Mouse (Mus musculus) liver, postnatal 0 days (tissue): Measurements from ENCODE around the gene Senp2. TPM values are rescaled to one million over a fixed set of nuclear protein-coding genes. Genes with fewer than 3 reads are reported as not detected.

Experiments
- ATAC-seq: fragments of 200-750 bp; cut with Nextera tagmentation; 2 replicates; pipeline ENCODE4 v1.8.0; 2017; ENCODE audit warnings: mild to moderate bottlenecking, moderate library complexity
- DNase-seq: peaks from one replicate; pipeline ENCODE4 v3.0.0-alpha.2; 2016
- H3K27ac ChIP-seq: fragments of 300-500 bp; sonication (generic); 2 replicates; pipeline ENCODE4 v1.5.1; 2014; ENCODE audit warnings: antibody characterized with exemption, moderate library complexity, mild to moderate bottlenecking, low read depth
- H3K27me3 ChIP-seq: fragments of 300-500 bp; sonication (generic); 2 replicates; pipeline ENCODE4 v1.6.1; 2014; ENCODE audit warnings: low read length, control low read depth, mixed read lengths; ENCODE audit not compliant: insufficient read depth
- H3K36me3 ChIP-seq: fragments of 300-500 bp; sonication (generic); replicated peaks from 2 replicates; pipeline ENCODE4 v1.6.1; 2014; ENCODE audit warnings: mild to moderate bottlenecking, control low read depth, low read length, moderate library complexity, mixed read lengths; ENCODE audit not compliant: insufficient read depth
- H3K4me1 ChIP-seq: fragments of 300-500 bp; sonication (generic); 2 replicates; pipeline ENCODE4 v1.6.1; 2014; ENCODE audit warnings: antibody characterized with exemption, mild to moderate bottlenecking, control low read depth; ENCODE audit not compliant: insufficient read depth
- H3K4me2 ChIP-seq: fragments of 300-500 bp; sonication (generic); 2 replicates; pipeline ENCODE4 v1.6.1; 2014; ENCODE audit warnings: low read depth, mild to moderate bottlenecking, low read length, moderate library complexity, mixed read lengths
- H3K4me3 ChIP-seq: fragments of 300-500 bp; sonication (generic); 2 replicates; pipeline ENCODE4 v1.5.1; 2014; ENCODE audit warnings: low read depth, low read length
- H3K9ac ChIP-seq: fragments of 300-500 bp; sonication (generic); replicated peaks from 2 replicates; pipeline ENCODE4 v1.6.1; 2014; ENCODE audit warnings: mild to moderate bottlenecking, moderate library complexity
- H3K9me3 ChIP-seq: fragments of 300-500 bp; sonication (generic); 2 replicates; pipeline ENCODE4 v1.6.1; 2016; ENCODE audit warnings: mild to moderate bottlenecking, control low read depth, low read length, mixed read lengths
- CTCF ChIP-seq: sonication (generic); IDR thresholded peaks from 2 replicates; pipeline ENCODE4 v1.5.1; 2016; ENCODE audit warnings: antibody characterized with exemption, low read depth
- EP300 ChIP-seq: IDR thresholded peaks from 2 replicates; pipeline ENCODE4 v1.6.1; 2016; ENCODE audit warnings: antibody characterized with exemption, low read depth, mild to moderate bottlenecking
- WGBS: fragments of 180-500 bp; shearing (Covaris S2); extraction: QIAGEN DNeasy Blood & Tissue Kit; methylation state at CpG from one replicate; pipeline ENCODE4 v1.1.7; 2014; ENCODE audit not compliant: insufficient replicate concordance; 5-methylcytosine and 5-hydroxymethylcytosine counted together
- polyA plus RNA-seq: library from polyadenylated mRNA; unstranded; fragments of >200 nt; fragmentation: Nextera tagmentation; extraction: Ambion mirVana; gene quantifications from 2 replicates; pipeline ENCODE4 v1.2.1, GENCODE M21; 2015

The Senp2 gene
- polyA plus RNA-seq, 1 experiment from 2014 or later = 15.5 TPM

- H3K9ac ChIP-seq = no peak overlapping the region
- H3K4me2 ChIP-seq = no peak overlapping the region
- DNase-seq = no peak
- H3K27ac ChIP-seq = no peak overlapping the region
- no peak overlapping the region for H3K4me3 ChIP-seq
- WGBS = 52% methylated on average over 1 of the region's 1 CpGs
- H3K36me3 ChIP-seq = no peaks in the 10 kb centered on the region
- no peaks in the 10 kb centered on the region for H3K27me3 ChIP-seq
- H3K4me1 ChIP-seq = no peaks in the 10 kb centered on the region
- no peak for ATAC-seq
- TF ChIP-seq CTCF = no peak
- H3K9me3 ChIP-seq = no peaks in the 10 kb centered on the region
Observed at GRCm38 (mm10) chr16:22095751-22096150, 86.5 kb downstream of the Senp2 start.

DNA sequence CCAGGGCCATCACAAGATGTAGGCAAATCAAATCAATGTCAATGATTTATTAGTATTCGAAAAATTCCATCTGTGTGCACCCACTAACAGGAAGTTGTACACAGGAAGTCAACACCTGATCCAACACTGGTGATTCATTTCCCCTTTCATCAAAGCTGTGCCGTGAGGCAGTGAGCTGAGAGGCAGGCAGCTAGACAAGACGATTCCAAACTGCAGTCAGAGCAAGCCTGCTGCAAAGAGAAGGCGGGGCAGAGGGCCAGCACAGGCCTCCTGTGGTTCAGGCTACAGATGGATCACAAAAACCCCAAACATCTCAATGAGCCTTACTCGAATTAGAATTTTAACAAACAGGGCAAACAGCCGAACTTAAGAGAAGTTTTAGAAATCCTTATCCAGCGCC lies 88.4 kb downstream of the Senp2 start:
- no peak for TF ChIP-seq EP300
- TF ChIP-seq CTCF = no peak
- Histone ChIP-seq H3K27ac (no peak overlapping the region), H3K4me2 (no peak overlapping the region), H3K27me3 (no peaks in the 10 kb centered on the region), H3K36me3 (no peaks in the 10 kb centered on the region), H3K4me3 (no peak overlapping the region), H3K9ac (no peak overlapping the region), H3K9me3 (no peaks in the 10 kb centered on the region), H3K4me1 (no peaks in the 10 kb centered on the region)
- DNase-seq (no peak), ATAC-seq (no peak)
- WGBS = 57% methylated on average over 7 of the region's 7 CpGs

Other genes starting within 250 kb of the Senp2 start
- gene Ehhadh, start 221.7 kb upstream of the Senp2 start, polyA plus RNA-seq = 176 and 215 TPM in 2 replicates
- gene Map3k13, start 215.1 kb upstream of the Senp2 start, polyA plus RNA-seq = 0.97 and 1.2 TPM in 2 replicates
- gene Tmem41a, start 61.9 kb upstream of the Senp2 start, polyA plus RNA-seq = 17.9 and 18.4 TPM in 2 replicates
- gene Liph, start 13.8 kb upstream of the Senp2 start, polyA plus RNA-seq = 0.33 and 0.48 TPM in 2 replicates
- 4.9 and 5.2 TPM in 2 replicates for gene Igf2bp2, start 153.8 kb downstream of the Senp2 start, polyA plus RNA-seq